Mouse (Mus musculus) embryonic fibroblast, embryonic 13.5 days (primary cell): ENCODE data around the gene Kl.

Experiments
- CTCF ChIP-seq: IDR thresholded peaks from 2 replicates; pipeline ENCODE4 v1.5.1; 2011; ENCODE audit warnings: mild to moderate bottlenecking, control low read depth, low read length, moderate library complexity, borderline replicate concordance; ENCODE audit not compliant: insufficient read depth
- POLR2A ChIP-seq: IDR thresholded peaks from 2 replicates; pipeline ENCODE4 v1.6.1; 2011; ENCODE audit warnings: low read depth, mild to moderate bottlenecking, control low read depth, low read length, moderate library complexity

DNA sequence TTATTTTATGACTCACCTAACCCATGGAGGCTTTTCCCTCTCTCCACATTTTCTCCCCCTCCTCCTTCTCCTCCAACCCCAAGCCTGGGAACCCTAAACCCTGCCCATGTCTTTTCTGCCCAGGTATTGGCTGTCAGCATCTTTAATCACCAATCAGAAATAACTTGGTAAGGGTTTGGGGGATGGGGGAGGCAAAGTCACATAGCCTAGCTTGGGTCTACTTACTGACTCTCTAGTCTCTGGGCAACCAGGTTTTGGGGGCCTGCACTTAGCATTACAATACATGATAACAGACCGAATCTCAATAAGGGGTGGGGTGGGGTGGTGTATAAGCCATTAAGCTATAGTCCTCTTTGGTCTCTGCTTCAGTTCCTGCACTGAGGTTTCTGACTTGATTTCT is 10.3 kb downstream of the Kl start:
- TF ChIP-seq CTCF (no peak), POLR2A (no peak)
